Mouse (Mus musculus) intestine, postnatal 0 days (tissue): ENCODE measurements around the gene Olfr1320. TPM values are rescaled to one million over a fixed set of nuclear protein-coding genes. Genes with fewer than 3 reads are reported as not detected.
"Not testable (repeated sequence)": the region's sequence is repeated elsewhere in the genome, so short reads cannot be mapped to it uniquely, and the experiment has no call there.

Experiments used
- ATAC-seq: fragments of 200-750 bp; cut with Nextera tagmentation; 2 replicates; pipeline ENCODE4 v1.8.0; 2017; ENCODE audit warnings: mild to moderate bottlenecking, moderate TSS enrichment, moderate library complexity
- H3K27ac ChIP-seq: fragments of 300-500 bp; sonication (generic); 2 replicates; pipeline ENCODE4 v1.5.1; 2014; ENCODE audit warnings: mild to moderate bottlenecking, low read depth, low read length, moderate library complexity
- H3K27me3 ChIP-seq: fragments of 300-500 bp; sonication (generic); replicated peaks from 2 replicates; pipeline ENCODE4 v1.6.1; 2014; ENCODE audit warnings: low read length, mixed read lengths; ENCODE audit not compliant: control insufficient read depth, insufficient read depth
- H3K36me3 ChIP-seq: fragments of 300-500 bp; sonication (generic); 2 replicates; pipeline ENCODE4 v1.6.1; 2014; ENCODE audit warnings: mild to moderate bottlenecking, moderate library complexity; ENCODE audit not compliant: control insufficient read depth, insufficient read depth
- H3K4me1 ChIP-seq: fragments of 300-500 bp; sonication (generic); replicated peaks from 2 replicates; pipeline ENCODE4 v1.6.1; 2014; ENCODE audit warnings: antibody characterized with exemption, low read length, mixed read lengths; ENCODE audit not compliant: control insufficient read depth, insufficient read depth
- H3K4me2 ChIP-seq: fragments of 300-500 bp; sonication (generic); replicated peaks from 2 replicates; pipeline ENCODE4 v1.6.1; 2014; ENCODE audit warnings: low read depth, mild to moderate bottlenecking, moderate library complexity
- H3K4me3 ChIP-seq: fragments of 300-500 bp; sonication (generic); 2 replicates; pipeline ENCODE4 v1.5.1; 2014; ENCODE audit warnings: low read depth, low read length
- H3K9ac ChIP-seq: fragments of 300-500 bp; sonication (generic); 2 replicates; pipeline ENCODE4 v1.6.1; 2014; ENCODE audit warnings: mild to moderate bottlenecking, low read depth, low read length
- H3K9me3 ChIP-seq: fragments of 300-500 bp; sonication (generic); 2 replicates; pipeline ENCODE4 v1.6.1; 2016; ENCODE audit warnings: mixed run types; ENCODE audit not compliant: control insufficient read depth
- CTCF ChIP-seq: sonication (generic); IDR thresholded peaks from 2 replicates; pipeline ENCODE4 v1.5.1; 2016; ENCODE audit warnings: low read depth, mild to moderate bottlenecking, control low read depth, antibody characterized with exemption, moderate library complexity
- WGBS: fragments of 180-500 bp; shearing (Covaris S2); extraction: QIAGEN DNeasy Blood & Tissue Kit; methylation state at CpG from one replicate; pipeline ENCODE4 v1.1.7; 2014; 5-methylcytosine and 5-hydroxymethylcytosine counted together
- polyA plus RNA-seq: library from polyadenylated mRNA; unstranded; fragments of >200 nt; fragmentation: Nextera tagmentation; extraction: Ambion mirVana; gene quantifications from 2 replicates; pipeline ENCODE4 v1.2.1, GENCODE M21; 2015

Olfr1320 gene
- polyA plus RNA-seq = not detected in 2 replicates

- no peak within 1 kb of the TSS for H3K27ac ChIP-seq
- no peak within 1 kb of the TSS for H3K4me2 ChIP-seq
- no peak within 1 kb of the TSS for H3K4me3 ChIP-seq
- H3K4me1 ChIP-seq = no peaks in the 10 kb centered on the region
- WGBS = 85% methylated on average over 1 of the region's 1 CpGs
- no peak for TF ChIP-seq CTCF
- H3K9ac ChIP-seq = no peak within 1 kb of the TSS
- no peak for ATAC-seq
- no peaks in the 10 kb centered on the region for H3K9me3 ChIP-seq
- no peaks in the 10 kb centered on the region for H3K27me3 ChIP-seq
- H3K36me3 ChIP-seq = no peaks in the 10 kb centered on the region
Observed at GRCm38 (mm10) chrX:49672033-49672432, at the start of gene Olfr1320. Gene Olfr1320, plus strand, starts transcription at chrX:49672333.

- Histone ChIP-seq H3K36me3 (no peaks in the 10 kb centered on the region), H3K4me3 (no peak overlapping the region), H3K27ac (no peak overlapping the region), H3K27me3 (no peaks in the 10 kb centered on the region), H3K4me2 (no peak overlapping the region), H3K9ac (no peak overlapping the region), H3K4me1 (no peaks in the 10 kb centered on the region), H3K9me3 (no peaks in the 10 kb centered on the region)
- ATAC-seq = no peak
- no peak for TF ChIP-seq CTCF
Observed at GRCm38 (mm10) chrX:49627566-49627965, 44.6 kb upstream of the Olfr1320 start.

DNA sequence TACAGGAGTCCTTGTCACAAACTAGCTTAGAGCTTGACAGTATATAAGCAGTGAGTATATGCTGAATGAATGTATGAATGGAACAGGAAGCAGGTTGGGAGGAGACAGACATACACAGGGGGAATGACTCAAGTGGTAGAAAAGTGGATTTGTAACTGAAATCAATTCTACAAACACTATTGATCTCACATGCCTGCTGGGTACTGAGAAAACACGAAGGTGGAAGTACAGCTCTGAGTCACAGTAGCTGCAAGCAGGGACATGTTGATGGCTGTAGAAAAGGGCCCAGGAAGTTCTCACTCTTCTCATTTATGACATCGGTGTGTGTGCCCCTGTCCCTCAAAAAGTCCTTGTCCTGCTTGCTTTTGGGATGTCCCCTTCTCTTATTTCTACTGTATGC, 40.9 kb upstream of the Olfr1320 start:
- Histone ChIP-seq H3K4me3 (no peak overlapping the region), H3K36me3 (no peaks in the 10 kb centered on the region), H3K9ac (no peak overlapping the region), H3K27me3 (no peaks in the 10 kb centered on the region), H3K4me1 (no peaks in the 10 kb centered on the region), H3K9me3 (no peaks in the 10 kb centered on the region), H3K4me2 (no peak overlapping the region), H3K27ac (no peak overlapping the region)
- TF ChIP-seq CTCF = no peak
- no peak for ATAC-seq
- WGBS = 61% methylated on average over 2 of the region's 2 CpGs

DNA sequence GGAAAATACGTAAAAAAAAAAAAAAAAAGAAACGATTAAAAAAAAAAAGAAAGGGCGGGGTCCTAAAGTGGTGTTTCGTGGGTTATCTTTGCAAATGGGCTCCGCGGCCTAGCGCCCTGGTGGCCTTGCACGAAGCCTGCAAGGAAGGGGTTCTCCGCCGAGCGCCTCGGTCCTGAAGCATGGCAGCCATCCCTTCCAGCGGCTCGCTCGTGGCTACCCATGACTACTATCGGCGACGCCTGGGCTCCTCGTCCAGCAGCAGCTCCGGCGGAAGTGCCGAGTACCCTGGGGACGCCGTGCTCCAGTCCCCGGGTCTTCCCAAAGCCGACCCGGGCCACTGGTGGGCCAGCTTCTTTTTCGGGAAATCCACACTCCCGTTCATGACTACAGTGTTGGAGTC, 11.4 kb upstream of the Olfr1320 start:
- not testable (repeated sequence) for H3K36me3 ChIP-seq, H3K27me3 ChIP-seq, H3K9ac ChIP-seq, H3K4me3 ChIP-seq, H3K4me2 ChIP-seq, H3K27ac ChIP-seq, H3K9me3 ChIP-seq, H3K4me1 ChIP-seq, ATAC-seq
- WGBS = 91% methylated on average over 29 of the region's 29 CpGs

Other genes with a start within 250 kb of the Olfr1320 start
- 0.23 and 0.24 TPM in 2 replicates for gene Arhgap36, start 208.4 kb upstream of the Olfr1320 start, polyA plus RNA-seq
- not detected in 2 replicates for gene Olfr1321, start 62.7 kb downstream of the Olfr1320 start, polyA plus RNA-seq
- 0.09 and 0.25 TPM in 2 replicates for gene Igsf1, start 125.4 kb downstream of the Olfr1320 start, polyA plus RNA-seq
- gene Olfr1322, start 219.2 kb downstream of the Olfr1320 start, polyA plus RNA-seq = not detected in 2 replicates